Mouse (Mus musculus): ENCODE data around the gene Kcnma1. TPM values are rescaled to one million over a fixed set of nuclear protein-coding genes. Genes with fewer than 3 reads are reported as not detected.

Kcnma1 gene
- polyA plus RNA-seq (2012; ENCODE audit: insufficient read depth, insufficient read length, low replicate concordance, missing spikeins): 75.1 and 317 TPM in 2 replicates

GRCm38 (mm10) chr14:24014391-24014790, at the start of gene Kcnma1:
Gene Kcnma1, minus strand, starts transcription at chr14:24014491.
- TF ChIP-seq POLR2A (IDR thresholded peaks at IDR 0.05; ENCODE audit: insufficient read depth, low read depth, low read length) (no peak), CTCF (IDR thresholded peaks at IDR 0.05; ENCODE audit: insufficient read depth, low read depth, low read length) (no peak)
- no peak within 1 kb of the TSS for H3K27ac ChIP-seq (ENCODE audit: insufficient read depth, low read depth, low read length)
- no peaks in the 10 kb centered on the region for H3K4me1 ChIP-seq (ENCODE audit: control insufficient read depth, insufficient read depth, low read length)
- WGBS: 85% methylated on average over 3 of the region's 3 CpGs
- no peak within 1 kb of the TSS for H3K4me3 ChIP-seq (ENCODE audit: insufficient read depth, low read depth, low read length)

GRCm38 (mm10) chr14:24059747-24060146, 45.5 kb upstream of the Kcnma1 start:
- peak; percentile 51; the same call in 1 of the 2 replicates for TF ChIP-seq CTCF (IDR thresholded peaks at IDR 0.05; ENCODE audit: insufficient read depth, low read depth, low read length)
- TF ChIP-seq POLR2A (IDR thresholded peaks at IDR 0.05; ENCODE audit: insufficient read depth, low read depth, low read length): no peak
- Histone ChIP-seq H3K4me3 (ENCODE audit: insufficient read depth, low read depth, low read length) (no peak overlapping the region), H3K27ac (ENCODE audit: insufficient read depth, low read depth, low read length) (no peak overlapping the region), H3K4me1 (ENCODE audit: control insufficient read depth, insufficient read depth, low read length) (peaks cover 2% of the 10 kb centered on the region; the same call in 1 of the 2 replicates)
- 21% methylated on average over 8 of the region's 8 CpGs for WGBS

GRCm38 (mm10) chr14:24059287-24059686, 45.0 kb upstream of the Kcnma1 start:
- no peak overlapping the region for H3K27ac ChIP-seq (ENCODE audit: insufficient read depth, low read depth, low read length)
- 79% methylated on average over 4 of the region's 4 CpGs for WGBS
- TF ChIP-seq POLR2A (IDR thresholded peaks at IDR 0.05; ENCODE audit: insufficient read depth, low read depth, low read length) (no peak), CTCF (IDR thresholded peaks at IDR 0.05; ENCODE audit: insufficient read depth, low read depth, low read length) (no peak)
- H3K4me3 ChIP-seq (ENCODE audit: insufficient read depth, low read depth, low read length): no peak overlapping the region
- peaks cover 2% of the 10 kb centered on the region; the same call in 1 of the 2 replicates for H3K4me1 ChIP-seq (ENCODE audit: control insufficient read depth, insufficient read depth, low read length)

GRCm38 (mm10) chr14:24051821-24052220, 37.5 kb upstream of the Kcnma1 start:
- Histone ChIP-seq H3K4me3 (ENCODE audit: insufficient read depth, low read depth, low read length) (no peak overlapping the region), H3K4me1 (ENCODE audit: control insufficient read depth, insufficient read depth, low read length) (no peaks in the 10 kb centered on the region), H3K27ac (ENCODE audit: insufficient read depth, low read depth, low read length) (no peak overlapping the region)
- WGBS: 82% methylated on average over 2 of the region's 2 CpGs
- TF ChIP-seq POLR2A (IDR thresholded peaks at IDR 0.05; ENCODE audit: insufficient read depth, low read depth, low read length) (no peak), CTCF (IDR thresholded peaks at IDR 0.05; ENCODE audit: insufficient read depth, low read depth, low read length) (no peak)

GRCm38 (mm10) chr14:24036609-24037008, 22.3 kb upstream of the Kcnma1 start:
- 83% methylated on average over 2 of the region's 2 CpGs for WGBS
- no peak for TF ChIP-seq POLR2A (IDR thresholded peaks at IDR 0.05; ENCODE audit: insufficient read depth, low read depth, low read length)
- TF ChIP-seq CTCF (IDR thresholded peaks at IDR 0.05; ENCODE audit: insufficient read depth, low read depth, low read length): no peak
- H3K4me3 ChIP-seq (ENCODE audit: insufficient read depth, low read depth, low read length): no peak overlapping the region
- peaks cover 4% of the 10 kb centered on the region; the same call in 1 of the 2 replicates for H3K4me1 ChIP-seq (ENCODE audit: control insufficient read depth, insufficient read depth, low read length)
- no peak overlapping the region for H3K27ac ChIP-seq (ENCODE audit: insufficient read depth, low read depth, low read length)

GRCm38 (mm10) chr14:24036208-24036535, 21.9 kb upstream of the Kcnma1 start:
- 58% methylated on average over 4 of the region's 4 CpGs for WGBS
- no peak overlapping the region for H3K4me3 ChIP-seq (ENCODE audit: insufficient read depth, low read depth, low read length)
- no peak overlapping the region for H3K27ac ChIP-seq (ENCODE audit: insufficient read depth, low read depth, low read length)
- H3K4me1 ChIP-seq (ENCODE audit: control insufficient read depth, insufficient read depth, low read length): peaks cover 4% of the 10 kb centered on the region; the same call in 1 of the 2 replicates
- no peak for TF ChIP-seq POLR2A (IDR thresholded peaks at IDR 0.05; ENCODE audit: insufficient read depth, low read depth, low read length)
- TF ChIP-seq CTCF (IDR thresholded peaks at IDR 0.05; ENCODE audit: insufficient read depth, low read depth, low read length): no peak

GRCm38 (mm10) chr14:24035486-24036207, 21.4 kb upstream of the Kcnma1 start:
- Histone ChIP-seq H3K4me3 (ENCODE audit: insufficient read depth, low read depth, low read length) (no peak overlapping the region), H3K27ac (ENCODE audit: insufficient read depth, low read depth, low read length) (no peak overlapping the region), H3K4me1 (ENCODE audit: control insufficient read depth, insufficient read depth, low read length) (peaks cover 4% of the 10 kb centered on the region; the same call in 1 of the 2 replicates)
- 51% methylated on average over 11 of the region's 11 CpGs for WGBS
- TF ChIP-seq POLR2A (IDR thresholded peaks at IDR 0.05; ENCODE audit: insufficient read depth, low read depth, low read length) (no peak), CTCF (IDR thresholded peaks at IDR 0.05; ENCODE audit: insufficient read depth, low read depth, low read length) (no peak)

GRCm38 (mm10) chr14:24032876-24033389, 18.6 kb upstream of the Kcnma1 start:
- Histone ChIP-seq H3K4me1 (ENCODE audit: control insufficient read depth, insufficient read depth, low read length) (peaks cover 4% of the 10 kb centered on the region; the same call in 1 of the 2 replicates), H3K27ac (ENCODE audit: insufficient read depth, low read depth, low read length) (no peak overlapping the region), H3K4me3 (ENCODE audit: insufficient read depth, low read depth, low read length) (no peak overlapping the region)
- 73% methylated on average over 7 of the region's 7 CpGs for WGBS
- TF ChIP-seq POLR2A (IDR thresholded peaks at IDR 0.05; ENCODE audit: insufficient read depth, low read depth, low read length): no peak
- TF ChIP-seq CTCF (IDR thresholded peaks at IDR 0.05; ENCODE audit: insufficient read depth, low read depth, low read length): no peak

- Histone ChIP-seq H3K4me3 (ENCODE audit: insufficient read depth, low read depth, low read length) (no peak overlapping the region), H3K27ac (ENCODE audit: insufficient read depth, low read depth, low read length) (no peak overlapping the region), H3K4me1 (ENCODE audit: control insufficient read depth, insufficient read depth, low read length) (peaks cover 4% of the 10 kb centered on the region; the same call in 1 of the 2 replicates)
- WGBS: 53% methylated on average over 3 of the region's 3 CpGs
- TF ChIP-seq POLR2A (IDR thresholded peaks at IDR 0.05; ENCODE audit: insufficient read depth, low read depth, low read length): no peak
- TF ChIP-seq CTCF (IDR thresholded peaks at IDR 0.05; ENCODE audit: insufficient read depth, low read depth, low read length): no peak
These were observed 17.9 kb upstream of the Kcnma1 start for GRCm38 (mm10) chr14:24032201-24032600.

Measured in olfactory bulb, adult 2 months (tissue).